Mouse (Mus musculus): ENCODE data around the gene Runx3.

Runx3 gene

DNA sequence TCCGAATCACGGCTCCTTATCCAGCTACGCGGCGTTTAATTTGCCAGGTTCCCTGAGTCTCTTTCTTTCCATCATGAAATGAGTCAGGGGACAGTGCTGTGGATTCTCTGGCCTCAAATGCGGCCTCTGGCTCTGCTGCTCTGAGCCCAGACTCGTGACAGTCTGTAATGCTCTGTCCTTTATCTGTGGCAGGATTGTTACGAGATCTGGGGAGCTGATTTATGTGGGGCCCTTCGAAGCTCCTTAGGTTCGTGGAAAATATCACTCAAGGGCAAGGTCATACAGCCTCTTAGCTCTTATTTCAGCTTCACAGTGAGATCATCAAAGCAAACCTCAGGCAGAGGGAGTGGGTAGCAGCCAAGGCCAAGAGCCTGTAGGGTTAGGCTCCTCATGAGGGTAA lies 6.2 kb upstream of the Runx3 start:
- DNase-seq (ENCODE audit: low read depth, low spot score): no peak

DNA sequence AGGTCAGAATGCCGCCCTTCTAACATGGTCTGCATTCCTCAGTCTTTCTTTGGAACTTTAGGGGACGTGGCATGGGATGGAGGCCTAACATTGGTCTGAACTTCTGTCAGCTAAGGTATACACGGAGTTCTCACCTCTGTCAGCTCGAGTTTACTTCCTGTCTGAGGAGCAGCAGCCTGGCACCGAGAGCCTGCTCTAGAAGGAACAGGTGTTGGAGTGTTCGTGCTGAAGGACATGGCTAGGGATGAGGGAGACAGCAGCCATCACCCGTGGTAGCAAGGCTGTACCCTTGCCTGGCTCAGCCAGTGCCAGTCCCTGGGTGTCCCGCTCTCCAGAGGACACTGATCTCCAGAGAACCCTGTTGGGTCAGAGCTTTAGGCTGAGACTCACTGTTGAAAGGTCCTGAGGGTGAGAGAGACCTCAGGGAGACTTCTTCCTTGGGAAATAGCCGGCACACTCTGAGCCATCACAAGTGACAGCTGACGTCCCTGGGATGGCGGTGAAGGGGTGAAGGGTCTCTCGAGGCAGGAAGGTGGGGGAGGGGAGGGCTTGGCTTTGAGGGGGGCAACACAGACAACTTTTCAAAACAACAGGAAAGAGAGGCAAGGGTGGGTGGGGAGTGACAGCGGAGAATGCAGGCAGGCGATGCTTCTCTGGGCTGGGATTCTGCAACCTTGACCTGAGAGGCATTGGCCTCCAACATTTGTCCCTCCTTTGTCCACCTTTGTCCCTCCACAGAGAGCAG lies 4.9 kb upstream of the Runx3 start:
- DNase-seq (ENCODE audit: low read depth, low spot score): no peak

DNA sequence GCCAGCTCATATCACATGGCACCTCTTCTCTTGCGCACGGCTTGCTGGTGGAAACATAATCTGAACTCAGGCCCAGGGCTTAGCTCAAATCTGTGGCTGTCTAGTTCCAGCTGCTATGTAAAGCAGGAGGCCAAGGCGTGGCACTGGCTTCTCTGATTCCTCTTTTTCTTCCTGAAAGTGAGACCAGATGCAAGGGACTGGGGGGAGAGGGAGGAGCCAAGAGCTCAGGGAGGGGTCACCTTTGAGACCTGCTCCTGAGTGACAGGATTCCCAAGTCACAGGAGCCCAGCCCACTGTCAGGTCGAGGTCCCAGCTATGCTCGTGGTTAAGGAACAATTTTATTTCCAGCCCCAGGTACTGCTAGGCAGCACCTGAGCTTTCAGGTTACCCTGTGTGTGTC lies 4.1 kb upstream of the Runx3 start:
- DNase-seq (ENCODE audit: low read depth, low spot score): peak; percentile 45

DNA sequence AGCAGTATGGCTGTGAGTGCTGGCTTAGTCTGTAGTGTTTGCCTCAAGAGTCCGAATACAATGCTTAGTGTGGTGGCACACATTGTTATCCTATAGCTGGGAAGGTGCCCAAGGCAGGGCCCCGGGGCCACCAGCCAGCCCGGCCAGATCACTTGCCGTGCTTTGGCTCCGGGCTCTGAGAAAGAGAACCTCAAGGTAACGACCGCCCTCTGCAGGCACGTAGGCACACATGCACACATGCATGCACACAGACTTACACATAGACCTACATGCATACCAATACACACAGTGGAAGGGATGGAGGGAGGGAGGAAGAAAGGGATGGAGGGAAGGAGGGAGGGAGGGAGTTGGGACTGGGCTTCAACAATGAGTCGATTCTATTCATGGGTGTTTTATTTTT lies 2.6 kb upstream of the Runx3 start:
- peak; percentile 23 for DNase-seq (ENCODE audit: low read depth, low spot score)

DNA sequence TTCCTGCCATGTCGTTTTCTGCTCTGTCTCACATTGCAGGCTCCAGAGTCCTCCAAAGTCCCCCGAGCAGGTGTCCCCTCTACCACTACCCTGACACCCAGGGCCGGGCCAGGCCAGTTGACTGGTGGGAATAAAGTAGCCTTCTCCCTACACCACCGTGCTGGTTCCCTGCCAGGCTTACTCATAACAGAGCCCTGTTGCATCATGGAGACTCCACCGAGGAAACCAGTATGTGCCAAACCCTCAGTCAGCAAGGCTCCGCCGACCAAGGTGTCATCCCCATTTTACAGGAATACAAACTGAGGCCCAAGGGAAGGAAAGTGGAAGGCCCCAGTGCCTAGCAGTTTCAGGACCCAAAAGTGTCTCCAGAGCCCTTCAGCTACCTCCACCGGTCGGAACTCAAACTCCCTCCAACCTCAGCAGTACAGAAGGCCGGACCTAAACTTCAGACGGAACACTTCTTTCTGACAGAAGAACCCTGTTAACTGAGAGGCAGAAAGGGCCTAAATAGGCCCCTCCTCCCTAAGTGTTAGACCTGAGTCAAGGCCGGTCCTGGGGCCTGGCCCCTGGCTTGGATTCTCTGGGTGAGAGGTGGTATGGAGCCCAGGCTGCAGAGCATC lies 1.5 kb upstream of the Runx3 start:
- DNase-seq (ENCODE audit: low read depth, low spot score): no peak

DNA sequence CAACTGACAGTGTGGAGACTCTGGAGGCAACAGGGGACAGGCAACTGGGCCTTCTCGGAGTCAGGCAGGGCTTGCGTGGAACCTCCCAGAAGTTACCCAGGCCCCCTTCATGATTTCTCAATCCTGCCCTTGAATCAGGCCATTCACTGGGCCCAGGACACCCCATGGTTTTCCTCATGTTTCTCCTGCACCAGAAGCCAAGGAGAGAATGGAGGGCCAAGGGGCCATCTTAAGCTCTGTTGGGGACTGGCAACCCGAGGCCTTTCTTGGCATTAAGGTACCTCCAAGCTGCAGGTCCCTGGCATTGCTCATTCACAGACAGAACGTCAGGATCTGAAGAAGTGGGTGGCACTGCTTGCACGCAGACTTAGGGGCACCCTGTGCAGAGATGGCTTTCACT lies 3.3 kb downstream of the Runx3 start:
- DNase-seq (ENCODE audit: low read depth, low spot score): no peak

DNA sequence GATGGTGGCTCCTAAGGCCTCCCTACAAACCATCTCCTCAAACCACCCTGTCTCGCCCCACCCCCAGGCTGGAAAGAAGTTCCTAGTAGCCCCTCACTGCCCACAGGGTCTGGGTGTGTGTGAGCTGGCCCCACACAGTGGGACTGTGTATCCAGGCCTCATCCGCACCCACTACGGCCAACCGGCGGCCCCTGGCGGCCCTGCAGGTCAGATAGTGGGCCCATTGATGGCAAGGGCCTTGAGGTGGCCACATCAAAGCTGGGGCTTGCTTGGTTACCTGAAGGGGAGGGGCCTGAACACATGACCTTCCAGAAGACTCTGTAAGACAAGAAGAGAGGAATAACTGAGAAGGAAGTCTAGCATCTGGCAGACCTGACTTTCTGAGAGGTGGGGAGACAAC lies 4.3 kb downstream of the Runx3 start:
- no peak for DNase-seq (ENCODE audit: low read depth, low spot score)

DNA sequence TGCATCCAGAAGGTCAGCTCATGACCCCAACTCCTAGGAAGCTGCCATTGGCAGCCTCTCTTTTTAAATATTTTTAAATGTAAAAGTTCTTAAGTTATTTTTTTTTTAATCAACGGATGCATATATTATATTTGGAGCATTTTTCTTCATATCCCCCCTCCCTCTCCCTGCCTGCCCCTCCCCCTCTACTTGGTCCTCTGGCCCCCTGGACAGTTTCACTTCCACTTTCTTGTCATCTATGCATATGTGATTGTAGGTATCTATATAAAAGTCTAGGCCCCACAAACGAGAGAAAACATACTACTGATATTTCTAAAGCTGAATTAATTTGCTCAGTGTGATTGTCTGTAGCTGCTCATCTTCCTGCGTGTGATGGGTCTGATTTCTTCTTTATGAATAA lies 4.7 kb downstream of the Runx3 start:
- no peak for DNase-seq (ENCODE audit: low read depth, low spot score)

DNA sequence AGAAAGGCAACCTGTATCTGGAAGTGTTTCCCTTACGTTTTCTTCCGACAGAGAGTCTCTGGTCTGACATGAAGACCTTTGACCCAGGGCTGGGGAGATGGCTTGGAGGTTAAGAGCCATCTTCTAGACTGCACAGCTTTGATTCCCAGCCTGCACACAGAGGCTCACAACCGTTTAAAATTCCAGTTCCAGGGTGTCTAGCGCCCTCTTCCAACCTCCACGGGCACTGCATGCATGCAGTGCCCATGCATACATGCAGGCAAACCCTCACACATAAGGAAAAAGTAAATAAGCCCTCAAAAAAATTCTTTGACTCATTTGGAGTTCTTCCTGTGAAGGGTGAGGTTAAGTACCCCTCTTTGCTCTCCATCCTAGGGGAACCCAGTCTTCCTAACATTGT lies 5.9 kb downstream of the Runx3 start:
- peak; percentile 36 for DNase-seq (ENCODE audit: low read depth, low spot score)

DNA sequence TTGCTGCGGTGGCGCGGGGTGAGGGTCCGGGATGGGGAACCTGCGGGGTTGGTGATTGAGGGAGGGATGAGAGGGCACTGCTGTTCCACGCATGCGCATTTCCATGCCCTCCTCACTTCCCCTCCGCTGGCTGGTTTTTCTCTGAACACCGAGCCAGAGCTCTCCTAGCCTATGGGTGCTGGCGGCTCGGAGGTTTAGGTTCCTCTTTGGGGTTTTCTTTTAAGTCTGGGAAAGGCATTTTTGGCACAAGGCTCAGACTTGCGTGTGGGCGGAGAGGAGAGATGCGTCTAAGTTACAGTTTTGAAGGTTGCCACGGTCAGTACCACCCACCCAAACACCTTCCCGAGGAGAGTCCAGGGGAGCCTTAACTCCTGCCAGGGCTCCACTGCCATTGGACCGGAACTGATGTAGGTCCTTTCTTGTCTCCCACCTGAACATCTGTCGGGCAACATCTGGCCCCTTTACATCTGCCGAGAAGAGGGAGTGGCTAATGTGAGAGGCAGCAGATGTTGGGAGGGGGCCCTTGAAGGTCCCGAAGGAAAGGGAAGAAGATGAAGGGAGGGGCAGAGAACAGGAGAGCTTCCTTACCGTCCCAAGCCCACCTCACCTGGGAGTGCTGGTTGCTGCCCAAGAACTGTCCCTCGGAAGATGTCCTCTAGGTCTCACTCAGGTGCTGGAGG lies 8.5 kb downstream of the Runx3 start:
- peak; percentile 57 for DNase-seq (ENCODE audit: low read depth, low spot score)

DNA sequence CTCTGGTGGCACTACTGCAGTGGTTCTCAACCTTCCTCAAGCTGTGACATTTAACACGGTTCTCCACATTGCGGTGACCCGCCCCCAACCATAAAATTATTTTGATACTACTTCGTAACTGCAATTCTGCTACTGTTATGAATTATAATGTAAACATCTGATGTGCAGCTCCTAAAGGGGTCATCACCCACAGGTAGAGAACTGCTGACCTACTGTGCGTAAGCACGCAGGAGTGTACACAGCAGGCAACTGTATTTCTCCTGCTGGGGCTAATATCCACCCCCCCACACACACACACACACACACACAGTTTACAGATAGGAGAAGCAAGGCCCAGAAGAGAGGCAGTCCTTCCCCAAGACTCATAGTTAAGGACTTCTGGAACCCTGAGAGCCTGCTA lies 9.7 kb downstream of the Runx3 start:
- DNase-seq (ENCODE audit: low read depth, low spot score): no peak

DNA sequence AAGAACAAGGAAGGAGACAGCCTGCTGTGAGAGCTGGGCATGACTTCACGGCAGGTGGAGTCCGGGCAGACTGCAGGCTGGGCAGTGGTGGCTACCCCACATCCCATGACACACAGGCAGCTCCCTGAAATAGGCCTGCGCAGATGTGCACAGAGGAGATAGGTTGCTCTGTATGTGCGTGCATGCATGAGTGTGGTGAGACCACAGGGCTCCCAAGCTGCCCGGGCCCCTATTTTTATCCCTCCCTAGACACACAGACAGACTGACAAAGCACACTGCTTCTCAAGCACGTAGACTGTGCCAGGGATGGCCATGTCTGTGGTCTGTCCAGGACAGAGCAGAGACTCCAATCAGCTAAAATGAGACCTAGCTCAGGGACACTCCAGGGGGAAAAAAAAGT lies 10.7 kb downstream of the Runx3 start:
- DNase-seq (ENCODE audit: low read depth, low spot score): no peak

DNA sequence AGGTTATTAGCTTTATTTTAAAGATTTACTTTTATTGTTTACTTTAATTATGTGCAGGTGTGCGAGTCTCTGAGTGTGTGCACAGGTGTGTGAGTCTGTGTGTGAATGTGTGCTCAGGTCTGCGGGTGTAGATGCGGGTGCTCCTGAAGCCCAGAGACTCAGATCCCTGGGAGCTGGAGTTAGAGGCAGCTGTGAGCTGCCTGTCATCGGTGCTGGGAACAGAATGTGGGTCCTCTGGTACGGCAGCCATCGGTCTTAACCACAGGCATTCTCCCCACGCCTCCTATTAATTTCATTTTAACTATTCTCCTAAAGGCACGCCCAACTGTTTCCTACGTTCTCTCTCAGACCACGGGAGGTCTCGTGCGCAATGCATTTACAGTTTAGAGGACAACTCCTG lies 12.3 kb downstream of the Runx3 start:
- no peak for DNase-seq (ENCODE audit: low read depth, low spot score)

DNA sequence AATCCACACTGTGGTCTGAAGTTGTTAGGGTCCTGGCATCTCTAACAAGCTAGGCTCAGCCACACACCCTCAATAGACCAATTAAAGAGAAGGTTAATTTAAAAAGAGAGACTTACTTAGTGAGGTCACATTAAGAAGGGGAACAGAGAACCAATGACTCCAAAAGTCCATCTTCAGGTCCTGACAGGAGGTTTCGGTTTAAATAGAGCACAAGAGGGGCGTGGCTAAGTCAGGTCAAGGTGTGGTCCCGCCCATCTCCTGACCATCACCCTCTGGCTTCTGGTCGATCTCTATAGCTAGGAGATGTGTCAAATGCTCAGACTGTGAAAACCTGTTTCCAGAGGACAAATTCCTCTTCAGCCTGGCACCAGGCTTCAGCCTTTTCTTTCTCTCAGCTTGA lies 13.3 kb downstream of the Runx3 start:
- no peak for DNase-seq (ENCODE audit: low read depth, low spot score)

DNA sequence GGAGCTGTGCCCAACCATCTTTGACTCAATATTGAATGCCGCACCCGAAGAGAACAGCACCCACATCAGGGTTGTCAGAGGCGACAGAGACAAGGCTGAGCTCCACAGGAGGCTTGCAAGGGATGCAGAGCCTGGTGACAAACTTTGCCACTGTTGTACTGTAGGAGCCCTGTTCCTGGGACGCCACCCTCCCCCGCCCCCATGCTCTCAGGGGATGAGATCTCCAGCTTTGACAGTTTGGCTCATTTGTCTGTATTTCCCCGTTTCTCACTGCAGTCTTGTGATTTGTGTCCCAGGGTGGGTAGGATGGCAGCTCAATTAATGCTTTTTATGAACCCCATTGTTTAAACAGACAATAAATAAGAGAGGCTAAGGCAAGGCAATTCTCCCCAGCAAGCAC lies 14.9 kb downstream of the Runx3 start:
- no peak for DNase-seq (ENCODE audit: low read depth, low spot score)

DNA sequence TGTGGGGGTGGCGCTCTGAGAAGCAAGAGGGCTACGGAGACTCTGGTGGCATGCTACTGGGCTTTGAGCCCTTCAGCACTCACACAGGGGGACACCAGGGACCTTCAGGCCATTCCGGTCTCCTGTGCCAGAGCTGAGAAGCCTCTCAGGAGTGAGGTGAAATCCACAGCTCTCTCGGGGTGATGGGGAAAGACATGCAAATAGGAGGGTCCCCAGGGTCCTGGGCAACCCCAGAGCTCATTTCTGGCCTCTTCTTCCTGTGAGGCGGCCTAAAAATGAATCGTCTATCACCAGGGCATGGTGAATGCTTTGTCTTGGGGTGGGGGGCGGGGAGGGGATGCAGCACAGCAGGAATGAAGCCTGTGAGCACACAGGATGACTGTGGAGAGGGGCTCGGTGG lies 15.8 kb downstream of the Runx3 start:
- no peak for DNase-seq (ENCODE audit: low read depth, low spot score)

DNA sequence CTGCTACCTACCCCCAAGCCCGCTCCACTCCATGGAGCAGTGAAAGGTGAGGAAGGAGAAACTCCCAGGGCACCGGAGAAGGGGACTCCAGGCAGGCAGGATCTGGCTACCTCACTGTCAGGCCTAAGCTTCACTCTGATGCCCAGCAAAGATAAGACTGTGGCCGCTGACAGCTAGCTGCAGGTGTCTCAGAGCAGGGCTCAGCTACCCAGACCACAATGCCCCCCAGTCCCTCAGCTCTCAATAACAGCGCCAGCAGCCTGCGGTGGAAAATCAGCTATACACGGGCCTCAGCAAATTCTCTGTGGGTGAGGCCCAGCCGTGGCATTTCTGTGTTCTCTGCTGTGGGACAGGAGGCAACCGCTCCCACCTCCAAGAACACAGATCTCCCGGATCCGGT lies 16.2 kb downstream of the Runx3 start:
- DNase-seq (ENCODE audit: low read depth, low spot score): no peak

DNA sequence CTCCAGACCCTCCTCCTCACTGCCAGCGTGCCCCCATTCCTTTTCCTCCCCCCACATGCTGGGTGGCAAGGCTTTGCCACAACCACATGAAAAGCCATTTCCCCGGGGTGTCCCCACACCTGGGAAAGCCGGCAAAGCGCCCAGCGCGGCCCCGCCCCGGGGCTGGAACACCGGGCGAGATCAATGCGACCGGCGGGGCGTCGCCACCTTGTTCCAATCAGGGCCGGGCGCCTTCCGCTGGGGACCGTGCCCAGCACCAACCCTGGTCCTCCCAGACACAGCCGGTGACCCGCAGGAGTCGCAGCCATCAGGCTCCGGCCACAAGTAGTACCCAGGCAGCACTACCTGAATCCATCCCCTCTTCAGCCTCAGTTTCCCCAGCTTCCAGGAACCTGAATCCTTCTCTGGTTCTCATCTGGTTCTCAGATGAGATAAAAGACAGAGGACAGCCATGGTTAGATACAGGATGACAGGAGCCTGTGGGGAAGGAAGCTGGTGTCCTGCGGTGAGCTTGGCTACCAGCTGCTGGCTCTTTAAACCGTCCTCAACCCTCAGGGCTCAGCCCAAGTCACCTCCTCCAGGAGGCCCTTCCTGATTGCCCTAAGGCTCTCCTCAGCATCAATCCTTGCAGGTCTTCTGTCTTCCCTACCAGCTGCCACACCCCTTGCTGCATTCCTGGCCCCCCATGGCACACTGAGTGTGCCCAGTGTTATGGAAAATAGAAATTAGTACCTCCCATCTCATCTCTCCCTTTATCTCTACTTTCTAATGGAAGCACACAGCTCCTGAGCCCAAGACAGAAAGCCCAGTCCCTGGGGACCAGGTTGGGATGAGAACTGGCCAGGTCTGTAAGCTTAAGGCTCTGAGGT lies 20.4 kb downstream of the Runx3 start:
- peak; percentile 61 for DNase-seq (ENCODE audit: low read depth, low spot score)

DNA sequence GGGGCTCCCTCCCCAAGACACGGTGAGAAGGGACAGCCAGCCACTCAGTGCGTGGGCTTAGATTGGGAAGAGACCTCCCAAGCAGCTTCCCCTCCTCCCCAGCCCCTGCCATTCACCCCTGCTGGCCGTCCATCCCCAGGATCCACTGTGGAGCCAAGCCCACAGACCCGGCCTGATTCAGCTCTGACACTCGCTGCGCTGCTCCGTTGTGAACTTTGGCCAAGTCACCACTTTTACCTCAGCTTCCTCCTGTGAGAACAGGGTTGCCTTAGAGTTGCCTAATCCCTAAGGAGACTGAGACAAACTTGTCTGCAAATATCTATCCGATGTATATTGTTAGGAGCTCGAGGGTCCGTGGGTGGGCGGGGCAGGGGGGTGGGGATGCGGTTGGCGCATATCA lies 21.3 kb downstream of the Runx3 start:
- no peak for DNase-seq (ENCODE audit: low read depth, low spot score)

DNA sequence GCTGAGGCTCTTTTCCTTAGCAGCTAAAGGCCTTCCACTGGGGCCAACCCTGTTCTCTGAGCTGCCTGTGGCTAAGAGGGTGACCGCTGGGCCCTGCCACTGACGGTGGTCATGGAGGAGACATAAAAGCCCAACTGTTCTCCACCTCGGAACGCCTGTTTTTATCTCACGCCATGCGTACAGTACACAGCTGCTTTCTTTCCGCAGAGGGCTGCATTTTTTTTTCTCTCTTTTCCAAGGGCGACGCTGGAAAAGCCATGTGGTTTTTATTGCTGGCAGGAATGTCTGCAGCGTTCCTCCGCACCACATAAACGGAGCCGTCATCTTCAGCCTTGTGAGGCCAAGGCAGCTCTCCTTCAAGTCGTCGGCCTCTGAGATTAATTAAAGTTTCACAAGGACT lies 26.3 kb downstream of the Runx3 start:
- no peak for DNase-seq (ENCODE audit: low read depth, low spot score)

DNA sequence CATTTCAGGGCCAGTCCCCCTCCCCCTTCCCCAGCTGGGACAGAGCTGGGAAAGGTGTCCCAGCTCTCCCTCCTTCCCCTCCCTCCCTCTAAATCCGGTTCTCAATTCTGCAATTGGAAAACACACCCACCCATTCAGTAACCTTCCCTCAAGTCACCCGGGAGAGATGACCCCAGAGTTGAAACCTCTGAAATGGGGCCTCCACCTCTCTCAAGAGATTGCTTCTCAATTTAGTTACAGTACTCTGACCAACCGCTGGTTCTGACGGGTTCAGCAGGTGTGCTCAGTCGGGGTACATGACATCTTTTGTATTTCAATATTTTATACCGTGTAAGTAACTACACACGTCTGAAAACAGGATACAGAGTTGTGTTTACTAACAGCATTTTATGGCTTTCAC lies 28.2 kb downstream of the Runx3 start:
- DNase-seq (ENCODE audit: low read depth, low spot score): no peak
